Mouse (Mus musculus): Measurements from ENCODE around the gene Fads3. TPM values are rescaled to one million over a fixed set of nuclear protein-coding genes. Genes with fewer than 3 reads are reported as not detected.

The Fads3 gene
- polyA plus RNA-seq, 1 experiment from 2014 or later: 17.2 TPM

- peak overlapping the region; percentile 91 for H3K27ac ChIP-seq
- no peaks in the 10 kb centered on the region for H3K9me3 ChIP-seq
- peaks cover 18% of the 10 kb centered on the region for H3K4me1 ChIP-seq
- no peaks in the 10 kb centered on the region for H3K27me3 ChIP-seq (replicated peaks)
- no peak overlapping the region for H3K9ac ChIP-seq
- no peak overlapping the region for H3K4me3 ChIP-seq (replicated peaks)
- H3K36me3 ChIP-seq: no peaks in the 10 kb centered on the region
- 18% methylated on average over 6 of the region's 6 CpGs for WGBS
- peak overlapping the region; percentile 25; the same call in 1 of the 2 replicates for H3K4me2 ChIP-seq
- ATAC-seq (ENCODE audit: insufficient read depth, low FRiP score, low read depth): peak; percentile 27
These were observed 28.5 kb upstream of the Fads3 start for GRCm38 (mm10) chr19:10012827-10013278.

GRCm38 (mm10) chr19:10013348-10013747, 28.0 kb upstream of the Fads3 start:
- no peak for ATAC-seq (ENCODE audit: insufficient read depth, low FRiP score, low read depth)
- H3K4me2 ChIP-seq: peak overlapping the region; percentile 25
- H3K9ac ChIP-seq: no peak overlapping the region
- H3K36me3 ChIP-seq: no peaks in the 10 kb centered on the region
- no peak overlapping the region for H3K4me3 ChIP-seq (replicated peaks)
- peak overlapping the region; percentile 91 for H3K27ac ChIP-seq
- H3K9me3 ChIP-seq: no peaks in the 10 kb centered on the region
- 16% methylated on average over 3 of the region's 3 CpGs for WGBS
- peaks cover 19% of the 10 kb centered on the region for H3K4me1 ChIP-seq
- H3K27me3 ChIP-seq (replicated peaks): no peaks in the 10 kb centered on the region

- Histone ChIP-seq H3K36me3 (no peaks in the 10 kb centered on the region), H3K27ac (peak overlapping the region; percentile 91), H3K9me3 (no peaks in the 10 kb centered on the region), H3K4me1 (peaks cover 25% of the 10 kb centered on the region), H3K27me3 (replicated peaks) (no peaks in the 10 kb centered on the region), H3K9ac (no peak overlapping the region), H3K4me2 (no peak overlapping the region), H3K4me3 (replicated peaks) (no peak overlapping the region)
- WGBS: 31% methylated on average over 5 of the region's 5 CpGs
- ATAC-seq (ENCODE audit: insufficient read depth, low FRiP score, low read depth): peak; percentile 28; the same call in 1 of the 2 replicates
These were observed 27.5 kb upstream of the Fads3 start for GRCm38 (mm10) chr19:10013913-10014312.

- H3K4me2 ChIP-seq: no peak overlapping the region
- H3K4me3 ChIP-seq (replicated peaks): peak overlapping the region; percentile 18; the same call in 1 of the 2 replicates
- no peaks in the 10 kb centered on the region for H3K27me3 ChIP-seq (replicated peaks)
- peak overlapping the region; percentile 91; the same call in 1 of the 2 replicates for H3K27ac ChIP-seq
- no peaks in the 10 kb centered on the region for H3K9me3 ChIP-seq
- H3K36me3 ChIP-seq: no peaks in the 10 kb centered on the region
- peak; percentile 62; the same call in 1 of the 2 replicates for ATAC-seq (ENCODE audit: insufficient read depth, low FRiP score, low read depth)
- H3K9ac ChIP-seq: no peak overlapping the region
- 68% methylated on average over 13 of the region's 13 CpGs for WGBS
- H3K4me1 ChIP-seq: peaks cover 33% of the 10 kb centered on the region
These were observed 26.5 kb upstream of the Fads3 start for GRCm38 (mm10) chr19:10014824-10015223.

- Histone ChIP-seq H3K27ac (0 out of 2 replicates have a peak overlapping the region, but pooled peaks have one; percentile 7), H3K36me3 (no peaks in the 10 kb centered on the region), H3K4me1 (peaks cover 33% of the 10 kb centered on the region), H3K27me3 (replicated peaks) (no peaks in the 10 kb centered on the region), H3K4me3 (replicated peaks) (peak overlapping the region; percentile 18; the same call in 1 of the 2 replicates), H3K4me2 (no peak overlapping the region), H3K9ac (no peak overlapping the region), H3K9me3 (no peaks in the 10 kb centered on the region)
- no peak for ATAC-seq (ENCODE audit: insufficient read depth, low FRiP score, low read depth)
- WGBS: 79% methylated on average over 4 of the region's 4 CpGs
These were observed 25.9 kb upstream of the Fads3 start for GRCm38 (mm10) chr19:10015442-10015841.

GRCm38 (mm10) chr19:10016151-10016550, 25.2 kb upstream of the Fads3 start:
- 78% methylated on average over 4 of the region's 4 CpGs for WGBS
- H3K4me3 ChIP-seq (replicated peaks): no peak overlapping the region
- no peak for ATAC-seq (ENCODE audit: insufficient read depth, low FRiP score, low read depth)
- 0 out of 2 replicates have a peak overlapping the region, but pooled peaks have one; percentile 7 for H3K27ac ChIP-seq
- no peak overlapping the region for H3K9ac ChIP-seq
- no peaks in the 10 kb centered on the region for H3K27me3 ChIP-seq (replicated peaks)
- H3K4me2 ChIP-seq: no peak overlapping the region
- H3K4me1 ChIP-seq: peaks cover 33% of the 10 kb centered on the region
- no peaks in the 10 kb centered on the region for H3K9me3 ChIP-seq
- no peaks in the 10 kb centered on the region for H3K36me3 ChIP-seq

- ATAC-seq (ENCODE audit: insufficient read depth, low FRiP score, low read depth): peak; percentile 93
- Histone ChIP-seq H3K27ac (peak overlapping the region; percentile 53; the same call in 1 of the 2 replicates), H3K4me1 (peaks cover 37% of the 10 kb centered on the region)
These were observed 23.5 kb upstream of the Fads3 start for GRCm38 (mm10) chr19:10017637-10018526.

GRCm38 (mm10) chr19:10018527-10018818, 22.9 kb upstream of the Fads3 start:
- no peak for ATAC-seq (ENCODE audit: insufficient read depth, low FRiP score, low read depth)
- Histone ChIP-seq H3K4me3 (replicated peaks) (peak overlapping the region; percentile 61), H3K4me2 (peak overlapping the region; percentile 94), H3K9ac (peak overlapping the region; percentile 40), H3K27ac (peak overlapping the region; percentile 12; the same call in 1 of the 2 replicates), H3K36me3 (no peaks in the 10 kb centered on the region), H3K4me1 (peaks cover 37% of the 10 kb centered on the region), H3K9me3 (no peaks in the 10 kb centered on the region), H3K27me3 (replicated peaks) (no peaks in the 10 kb centered on the region)
- 5% methylated on average over 3 of the region's 3 CpGs for WGBS

More at GRCm38 (mm10) chr19:10017637-10018526, 23.5 kb upstream of the Fads3 start:
- Histone ChIP-seq H3K9me3 (no peaks in the 10 kb centered on the region), H3K27me3 (replicated peaks) (no peaks in the 10 kb centered on the region), H3K4me2 (peak overlapping the region; percentile 94), H3K36me3 (no peaks in the 10 kb centered on the region), H3K9ac (peak overlapping the region; percentile 40), H3K4me3 (replicated peaks) (peak overlapping the region; percentile 61)
- 7% methylated on average over 44 of the region's 44 CpGs for WGBS

GRCm38 (mm10) chr19:10019214-10019760, 22.1 kb upstream of the Fads3 start:
- H3K4me1 ChIP-seq: peaks cover 31% of the 10 kb centered on the region
- H3K9me3 ChIP-seq: no peaks in the 10 kb centered on the region
- no peaks in the 10 kb centered on the region for H3K27me3 ChIP-seq (replicated peaks)
- peak overlapping the region; percentile 94 for H3K4me2 ChIP-seq
- 68% methylated on average over 4 of the region's 4 CpGs for WGBS
- 0 out of 2 replicates have a peak overlapping the region, but pooled peaks have one; percentile 2 for H3K9ac ChIP-seq
- no peak overlapping the region for H3K27ac ChIP-seq
- H3K36me3 ChIP-seq: no peaks in the 10 kb centered on the region
- peak overlapping the region; percentile 61 for H3K4me3 ChIP-seq (replicated peaks)
- ATAC-seq (ENCODE audit: insufficient read depth, low FRiP score, low read depth): no peak

GRCm38 (mm10) chr19:10021981-10022380, 19.4 kb upstream of the Fads3 start:
- H3K4me3 ChIP-seq (replicated peaks): no peak overlapping the region
- no peaks in the 10 kb centered on the region for H3K27me3 ChIP-seq (replicated peaks)
- 0 out of 2 replicates have a peak, but pooled peaks cover under 1% of the 10 kb centered on the region for H3K36me3 ChIP-seq
- no peak overlapping the region for H3K27ac ChIP-seq
- H3K9ac ChIP-seq: no peak overlapping the region
- no peaks in the 10 kb centered on the region for H3K9me3 ChIP-seq
- no peak overlapping the region for H3K4me2 ChIP-seq
- 90% methylated on average over 2 of the region's 2 CpGs for WGBS
- no peak for ATAC-seq (ENCODE audit: insufficient read depth, low FRiP score, low read depth)
- peaks cover 42% of the 10 kb centered on the region for H3K4me1 ChIP-seq

- no peaks in the 10 kb centered on the region for H3K27me3 ChIP-seq (replicated peaks)
- H3K4me2 ChIP-seq: no peak overlapping the region
- 65% methylated on average over 5 of the region's 5 CpGs for WGBS
These were observed 18.7 kb upstream of the Fads3 start for GRCm38 (mm10) chr19:10022414-10023303.

More at GRCm38 (mm10) chr19:10022414-10023303, 18.7 kb upstream of the Fads3 start:
- Histone ChIP-seq H3K9ac (no peak overlapping the region), H3K4me3 (replicated peaks) (no peak overlapping the region), H3K36me3 (0 out of 2 replicates have a peak, but pooled peaks cover 6% of the 10 kb centered on the region), H3K9me3 (no peaks in the 10 kb centered on the region), H3K27ac (peak overlapping the region; percentile 74), H3K4me1 (peaks cover 41% of the 10 kb centered on the region)
- ATAC-seq (ENCODE audit: insufficient read depth, low FRiP score, low read depth): 0 out of 2 replicates have a peak, but pooled peaks have one; percentile 18

Measured in stomach, embryonic 15.5 days (tissue).